Mouse (Mus musculus) layer of hippocampus, adult 8-10 months (tissue): ENCODE measurements around the gene Atp6v0b. TPM values are rescaled to one million over a fixed set of nuclear protein-coding genes. Genes with fewer than 3 reads are reported as not detected.

ENCODE experiments used
- DNase-seq, 2 experiments: peaks; one replicate each; pipeline ENCODE4 v3.0.0; 2022; ENCODE audit warnings: low spot score in 2 of 2
- total RNA-seq, 4 experiments: library from RNA; stranded (reverse); gene quantifications; 2 replicates each; pipeline ENCODE4 v1.2.4; 2022

Atp6v0b gene
- total RNA-seq, 4 experiments from 2014 or later: 406 to 438 (median 423) TPM

- peak; percentile 85 to 87 for DNase-seq
These were observed 50.8 kb downstream of the Atp6v0b start for GRCm38 (mm10) chr4:117836204-117836767.

DNA sequence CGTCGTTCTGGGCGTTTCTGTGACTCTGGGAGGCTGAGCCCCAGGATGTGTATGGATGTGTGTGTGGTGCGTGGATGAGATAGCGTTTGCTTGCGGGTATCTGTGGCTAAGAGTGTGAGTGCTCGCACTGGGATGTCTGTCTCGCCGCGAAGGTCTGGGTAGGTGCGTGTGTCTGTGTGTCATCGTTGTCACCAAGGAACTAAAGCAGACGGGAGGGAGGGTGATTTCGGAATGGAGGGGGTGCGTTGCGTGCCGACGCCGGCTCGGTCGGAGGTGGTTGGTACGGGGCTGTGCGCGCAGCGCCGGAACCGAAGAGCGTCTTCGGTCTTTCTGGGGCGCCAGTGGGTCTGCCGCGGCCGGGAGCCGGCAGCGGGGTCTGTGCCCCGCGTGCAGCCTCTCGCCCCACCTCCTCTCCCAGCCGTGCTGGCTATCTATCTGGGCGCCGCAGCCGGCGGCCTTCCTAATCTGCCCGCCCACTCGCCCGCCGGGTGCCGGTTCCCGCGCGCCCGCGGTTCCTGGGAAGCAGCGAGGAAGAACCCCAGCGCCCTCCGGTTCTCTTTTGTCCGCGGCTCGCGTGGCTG, 51.5 kb downstream of the Atp6v0b start:
- DNase-seq: peak; percentile 52 to 62

DNA sequence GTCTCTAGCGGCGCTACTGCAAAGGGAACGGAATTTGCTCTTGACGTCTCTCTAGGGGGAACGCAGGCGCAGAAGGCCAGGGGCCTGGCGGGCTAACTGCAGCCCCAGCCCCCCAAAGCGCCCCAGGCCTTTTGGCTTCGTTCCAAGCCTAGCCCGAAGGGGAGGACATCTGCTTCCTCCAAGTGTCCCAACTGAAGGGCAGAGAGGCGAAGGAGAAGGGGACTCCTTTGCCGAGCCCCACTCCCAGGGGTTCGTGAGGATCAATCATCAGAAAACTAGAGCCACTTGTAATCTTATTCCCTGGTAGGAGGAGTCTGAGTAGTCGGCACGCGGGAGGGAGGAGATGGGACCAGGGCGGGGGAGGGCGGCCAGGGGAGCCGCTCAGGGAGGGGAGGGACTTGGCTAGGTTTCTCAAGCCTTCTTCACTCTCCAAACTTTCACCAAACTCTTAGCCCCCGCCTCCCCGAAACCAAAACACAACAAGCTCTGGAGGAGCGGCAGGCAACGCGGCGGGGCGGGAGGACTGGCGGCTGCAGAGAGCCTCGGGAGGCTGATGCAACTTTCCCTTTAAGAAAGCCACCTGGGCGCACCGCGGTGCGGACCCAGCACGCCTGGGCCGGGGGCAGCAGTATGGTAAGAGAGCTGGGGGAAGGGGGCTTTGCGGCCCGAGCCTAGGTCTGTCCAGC, 52.1 kb downstream of the Atp6v0b start:
- peak in 1 of 2 experiments; percentile 34 for DNase-seq

DNA sequence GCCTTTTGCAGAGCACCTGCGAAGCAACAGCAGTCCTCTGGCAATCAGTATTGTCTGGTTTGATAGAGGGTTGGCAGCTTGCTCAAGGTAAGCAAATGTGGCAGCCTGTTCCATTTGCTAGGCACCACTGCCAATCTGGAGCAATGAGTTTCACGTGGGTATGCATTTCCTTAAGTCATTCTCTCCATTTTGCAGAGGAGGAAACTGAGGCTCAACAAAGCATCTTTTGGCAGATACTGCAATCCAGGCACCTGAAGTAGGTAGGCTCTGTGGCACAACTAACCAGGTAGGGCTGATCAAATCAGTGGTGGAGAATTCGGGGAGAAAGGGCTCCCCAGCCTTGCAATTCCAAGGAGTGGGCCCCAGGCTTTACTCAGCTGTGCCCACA, 52.7 kb downstream of the Atp6v0b start, which contains the start of gene Slc6a9:
TSS of gene Slc6a9 (plus strand) at position 50 of the 388 bp plus-strand sequence.
- no peak for DNase-seq

Other genes starting within 250 kb of the Atp6v0b start
- 10 to 100 TPM; 38.0 to 39.9 (median 39.4) TPM for gene Dmap1, start 205.1 kb downstream of the Atp6v0b start, total RNA-seq
- not detected for gene Gm12845, start 162.9 kb downstream of the Atp6v0b start, total RNA-seq
- not detected for gene Klf17, start 121.7 kb downstream of the Atp6v0b start, total RNA-seq
- 10 to 100 TPM; 41.8 to 48.9 (median 44.4) TPM for gene Slc6a9, start 52.8 kb downstream of the Atp6v0b start, total RNA-seq
- gene Ccdc24, start 14.8 kb downstream of the Atp6v0b start, total RNA-seq: 1 to 10 TPM in 1 of 4 experiments, under 1 TPM in 3; 0.72 to 1.1 (median 0.83) TPM
- 10 to 100 TPM; 59.6 to 64.5 (median 63.4) TPM for gene B4galt2, start 3.8 kb downstream of the Atp6v0b start, total RNA-seq
- gene Dph2, start 4.7 kb upstream of the Atp6v0b start, total RNA-seq: 10 to 100 TPM in 3 of 4 experiments, 1 to 10 TPM in 1; 9.0 to 11.5 (median 11.0) TPM
- gene Ipo13, start 27.7 kb upstream of the Atp6v0b start, total RNA-seq: 100 to 1,000 TPM; 127 to 140 (median 130) TPM
- gene Artn, start 42.4 kb upstream of the Atp6v0b start, total RNA-seq: 1 to 10 TPM; 1.5 to 2.2 (median 1.9) TPM
- 10 to 100 TPM; 38.4 to 49.5 (median 44.6) TPM for gene St3gal3, start 247.6 kb upstream of the Atp6v0b start, total RNA-seq